Mouse (Mus musculus) urinary bladder, adult 2 months (tissue): ENCODE measurements around the gene Srgap2. TPM values are rescaled to one million over a fixed set of nuclear protein-coding genes. Genes with fewer than 3 reads are reported as not detected.
"Not testable (repeated sequence)": the region's sequence is repeated elsewhere in the genome, so short reads cannot be mapped to it uniquely, and the experiment has no call there.

Source experiments
- DNase-seq: peaks from one replicate; pipeline ENCODE4 v3.0.0; 2022; ENCODE audit warnings: low spot score
- polyA plus RNA-seq: library from polyadenylated mRNA; depleted of rRNA; stranded (reverse); fragments of >200 nt; gene quantifications from 2 replicates; pipeline ENCODE4 v1.2.3, GENCODE M21; 2012; rRNA removed

Gene Srgap2
- 19.3 and 24.2 TPM in 2 replicates for polyA plus RNA-seq

DNA sequence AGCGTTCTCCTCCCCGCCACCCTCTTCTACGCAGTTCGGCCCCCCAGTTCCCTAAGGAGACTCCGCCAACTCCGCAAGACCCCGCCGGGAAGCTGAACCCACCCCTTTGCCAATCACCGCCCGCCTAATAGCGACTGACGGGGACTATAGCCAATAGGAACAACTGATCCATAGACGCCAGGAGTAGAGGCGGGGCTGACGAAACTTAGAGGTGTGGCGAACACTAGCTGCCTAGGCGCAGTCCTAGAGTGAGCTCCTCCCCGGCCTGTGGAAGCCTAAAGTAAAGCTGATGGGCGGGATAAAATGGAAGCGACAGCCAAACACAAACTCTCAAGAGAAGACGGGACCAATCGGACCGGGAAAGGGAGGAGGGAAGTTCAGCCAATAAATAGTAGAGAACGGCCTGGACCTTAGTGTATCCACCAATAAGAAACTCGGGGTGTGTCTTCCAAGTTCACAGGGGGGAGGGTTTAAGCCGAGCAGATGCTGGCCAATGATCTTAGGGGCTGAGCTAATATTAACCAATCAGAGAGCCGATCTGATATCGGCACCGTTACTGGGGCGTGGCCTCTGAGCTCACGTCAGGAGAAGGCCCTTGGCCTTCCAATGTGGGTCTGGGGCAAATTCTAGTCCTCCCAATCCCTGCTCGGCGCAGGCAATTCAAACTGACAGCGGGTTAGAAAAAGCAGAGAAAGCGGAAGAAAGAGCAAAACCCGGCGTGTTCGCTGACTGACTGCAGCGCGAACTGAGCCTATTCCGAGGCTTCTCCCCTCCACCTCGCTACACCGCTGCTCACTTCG lies at the start of gene Srgap2, which contains the start of gene Fam72a:
Gene Srgap2 (minus strand): TSS at position 72 of the 800 bp plus-strand sequence.
Gene Fam72a (plus strand): TSS at position 623 of the 800 bp plus-strand sequence.
- DNase-seq, result peak; percentile 89

DNA sequence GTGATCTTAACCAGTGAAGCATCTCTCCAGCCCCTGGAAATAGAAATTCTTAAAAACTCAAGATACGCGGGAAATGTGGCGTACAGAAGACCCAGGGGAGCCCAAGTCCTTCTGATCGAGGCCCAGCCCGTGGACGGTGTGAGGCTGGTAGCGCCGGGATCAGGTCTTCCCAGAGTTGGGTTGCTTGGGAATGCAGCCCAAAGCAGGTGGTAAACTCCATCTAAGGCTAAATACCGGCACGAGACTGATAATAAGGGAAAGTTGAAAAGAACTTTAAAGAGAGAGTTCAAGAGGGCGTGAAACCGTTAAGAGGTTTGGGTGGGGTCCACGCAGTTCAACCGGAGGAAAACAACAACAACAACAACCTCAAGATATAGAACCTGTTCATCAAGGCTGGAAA lies 46.6 kb upstream of the Srgap2 start:
- DNase-seq, result no peak

DNA sequence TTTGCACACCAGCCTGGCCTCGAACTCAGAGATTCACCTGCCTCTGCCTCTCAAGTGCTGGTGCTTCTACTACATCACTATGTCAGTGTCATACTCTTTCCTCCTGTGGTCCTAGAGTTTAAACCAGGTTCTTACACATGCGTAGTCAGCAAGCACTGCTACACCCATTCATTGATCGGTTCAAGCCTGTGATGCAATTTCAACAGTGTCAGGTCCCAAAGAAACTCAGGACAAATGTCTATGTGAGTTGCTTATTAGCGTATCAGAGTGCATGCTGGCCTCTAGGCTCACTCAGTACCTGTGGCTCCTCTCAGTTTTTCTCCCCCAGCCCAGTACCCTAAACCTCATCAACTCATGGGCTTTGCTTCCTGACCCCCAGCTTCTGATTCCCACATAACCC lies 43.2 kb upstream of the Srgap2 start:
- no peak for DNase-seq

DNA sequence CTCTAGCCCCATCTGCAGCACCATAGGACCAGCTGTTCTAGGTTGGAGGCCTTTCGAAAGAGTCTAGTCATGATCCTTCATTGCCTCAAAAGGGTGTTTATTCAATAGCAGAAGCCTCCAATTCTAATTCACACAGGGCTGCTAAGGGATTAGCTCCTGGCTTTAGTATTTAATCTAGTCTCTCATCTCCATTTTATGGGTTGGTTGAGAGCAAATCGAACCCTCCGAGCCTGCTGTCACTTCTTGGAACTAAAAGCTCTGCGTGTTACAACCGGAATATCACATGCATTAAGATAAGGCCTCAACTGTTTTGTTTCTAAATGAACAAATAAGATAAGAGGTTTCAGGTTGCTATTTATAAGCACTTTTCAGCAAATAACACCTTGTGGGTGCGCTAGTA lies 42.6 kb upstream of the Srgap2 start:
- no peak for DNase-seq

DNA sequence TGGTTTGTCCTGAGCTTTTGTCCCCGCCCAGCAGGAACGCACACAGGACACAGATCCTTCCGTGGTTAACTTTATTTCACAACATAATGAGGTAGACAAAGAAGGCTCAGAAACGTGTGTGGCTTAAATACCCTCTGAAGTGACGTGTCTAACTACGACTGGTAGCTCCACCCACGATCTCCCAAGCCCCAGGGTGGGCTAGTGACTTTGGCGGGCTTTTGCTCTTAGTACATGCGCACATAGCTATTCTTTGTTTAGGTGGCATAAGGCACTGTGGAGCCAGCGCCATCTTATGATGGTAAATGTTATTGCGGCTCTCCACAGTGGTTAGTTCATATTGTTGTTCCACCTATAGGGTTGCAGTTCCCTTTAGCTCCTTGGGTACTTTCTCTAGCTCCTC lies 38.9 kb upstream of the Srgap2 start:
- not testable (repeated sequence) for DNase-seq

GRCm38 (mm10) chr1:131562081-131562480 lies 34.9 kb upstream of the Srgap2 start:
- no peak for DNase-seq

GRCm38 (mm10) chr1:131560500-131560899 lies 33.3 kb upstream of the Srgap2 start:
- no peak for DNase-seq

DNA sequence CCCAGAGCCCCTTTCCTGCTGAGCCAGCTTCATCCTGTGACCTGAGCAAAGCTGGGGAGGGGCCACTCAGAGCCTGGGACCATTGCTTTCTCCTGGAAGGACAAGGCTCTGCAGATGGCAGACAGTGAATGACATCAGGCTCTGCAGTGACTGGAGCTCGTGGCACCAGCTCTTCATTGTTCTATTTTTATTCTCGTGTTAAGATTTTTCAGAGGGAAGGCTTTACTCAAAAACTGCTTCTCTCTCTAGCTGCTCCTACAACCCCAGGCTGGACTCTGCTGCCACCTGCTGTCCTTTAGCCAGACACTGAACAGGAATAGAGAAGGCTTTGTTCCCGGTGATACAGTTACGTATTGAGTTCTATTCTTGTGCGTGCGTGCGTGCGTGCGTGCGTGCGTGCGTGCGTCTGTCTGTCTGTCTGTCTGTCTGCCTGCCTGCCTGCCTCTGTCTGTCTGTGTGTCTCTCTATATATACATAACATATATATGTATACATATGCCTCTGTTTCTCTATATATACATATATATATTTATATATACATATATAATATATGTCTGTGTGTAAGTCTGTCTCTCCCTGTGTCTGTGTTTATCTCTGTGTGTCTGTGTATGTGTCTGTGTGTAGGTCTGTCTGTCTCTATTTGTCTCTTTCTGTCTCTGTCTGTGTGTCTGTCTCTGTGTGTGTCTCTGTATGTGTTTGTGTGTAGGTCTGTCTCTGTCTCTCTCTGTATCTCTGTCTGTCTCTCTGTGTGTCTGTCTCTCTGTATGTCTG lies 28.1 kb upstream of the Srgap2 start:
- DNase-seq, result peak; percentile 41

- DNase-seq, result no peak
Observed at GRCm38 (mm10) chr1:131553428-131553827, 26.3 kb upstream of the Srgap2 start.

- DNase-seq, result no peak
Observed at GRCm38 (mm10) chr1:131551956-131552355, 24.8 kb upstream of the Srgap2 start.

- no peak for DNase-seq
Observed at GRCm38 (mm10) chr1:131548494-131549365, 21.6 kb upstream of the Srgap2 start.

- no peak for DNase-seq
Observed at GRCm38 (mm10) chr1:131546798-131547690, 19.9 kb upstream of the Srgap2 start.

DNA sequence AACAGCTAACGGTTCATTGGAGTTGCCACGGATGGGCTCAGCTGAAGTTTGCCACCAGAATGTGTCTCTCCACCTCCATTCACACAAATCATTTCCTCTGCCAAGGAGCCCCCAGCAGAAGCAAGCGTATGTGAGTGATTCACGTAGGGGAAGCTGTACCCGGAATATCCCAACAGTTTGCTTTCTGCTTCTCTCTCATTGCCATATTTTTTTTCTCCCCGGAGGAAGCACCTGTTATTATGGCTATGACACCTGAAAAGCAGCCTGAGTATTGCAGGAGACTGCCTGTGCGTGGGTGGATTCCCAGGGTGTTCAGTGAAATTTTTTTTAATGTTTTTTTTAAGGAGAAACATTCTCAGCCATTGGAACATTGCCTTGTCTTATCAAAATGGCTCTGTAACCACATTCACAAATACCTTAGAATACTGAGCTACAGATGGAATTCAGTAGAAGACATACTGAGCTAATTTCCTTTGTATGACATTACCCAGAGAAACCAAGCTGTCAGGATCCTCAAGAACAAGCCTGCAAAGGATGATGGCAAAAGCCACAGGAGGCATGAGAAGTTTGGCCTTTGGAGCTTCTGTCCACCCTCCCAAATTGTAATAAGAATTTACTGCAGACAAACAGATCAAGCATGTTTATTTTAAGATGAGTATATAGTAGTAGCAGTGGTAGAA lies 16.9 kb upstream of the Srgap2 start:
- DNase-seq, result no peak

GRCm38 (mm10) chr1:131541903-131542302 lies 14.8 kb upstream of the Srgap2 start:
- DNase-seq, result no peak

GRCm38 (mm10) chr1:131541431-131541830 lies 14.3 kb upstream of the Srgap2 start:
- DNase-seq, result no peak

- DNase-seq, result no peak
Observed at GRCm38 (mm10) chr1:131540795-131541194, 13.6 kb upstream of the Srgap2 start.

DNA sequence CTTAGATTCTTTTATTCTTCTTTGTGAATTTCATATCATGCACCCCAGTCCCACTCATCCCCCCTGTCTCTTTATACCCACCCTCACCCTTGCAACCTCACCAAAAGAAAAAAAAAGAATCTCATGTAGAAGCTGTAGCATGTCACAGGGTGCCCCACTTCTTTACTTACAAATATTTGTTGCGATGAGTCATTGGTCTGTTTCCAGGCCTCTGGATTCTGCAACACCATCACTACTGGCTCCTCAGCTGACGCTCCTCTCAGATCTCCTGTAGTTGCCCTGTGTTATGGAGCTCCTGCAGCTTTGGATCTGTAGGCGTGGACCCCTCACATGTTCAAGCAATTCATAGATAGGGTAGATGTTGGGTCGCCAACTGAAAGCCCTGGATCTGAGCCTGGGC lies 12.6 kb upstream of the Srgap2 start:
- DNase-seq, result no peak

GRCm38 (mm10) chr1:131528561-131529166 lies 1.5 kb upstream of the Srgap2 start:
- DNase-seq, result no peak

DNA sequence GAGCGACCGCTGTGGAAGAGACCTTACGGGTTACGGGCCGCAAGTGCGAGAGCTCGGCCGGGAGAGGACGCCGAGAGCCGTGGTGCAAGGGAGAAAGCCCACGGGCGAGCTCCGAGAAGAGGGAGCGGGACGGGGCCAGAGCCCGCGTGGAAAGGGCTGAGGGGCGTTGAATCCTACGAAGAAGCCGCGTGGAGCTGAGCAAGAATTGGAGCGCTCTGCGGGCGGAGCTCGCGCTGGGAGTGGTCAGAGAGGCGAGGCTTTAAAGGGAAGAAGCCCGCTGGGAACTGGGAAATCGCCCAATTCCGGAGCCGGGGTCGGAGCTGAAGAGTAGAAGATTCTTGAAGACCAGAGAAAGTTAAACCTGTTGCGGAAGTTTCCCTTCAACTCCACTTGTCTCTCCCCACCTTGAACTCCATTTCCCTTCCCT lies 942 bp upstream of the Srgap2 start:
- peak; percentile 50 for DNase-seq
